Mouse (Mus musculus): Measurements from ENCODE around the gene Moap1.

GRCm38 (mm10) chr12:102714654-102715395 lies 28.6 kb downstream of the Moap1 start:
- TF ChIP-seq CTCF (IDR thresholded peaks at IDR 0.05; ENCODE audit: control insufficient read depth, insufficient read depth, low read length) (no peak), POLR2A (IDR thresholded peaks at IDR 0.05; ENCODE audit: borderline replicate concordance, control insufficient read depth, low read depth, low read length) (no peak)

All from bone marrow, adult 2 months (tissue).